Mouse (Mus musculus): Measurements from ENCODE around the gene Gon4l. TPM values are rescaled to one million over a fixed set of nuclear protein-coding genes. Genes with fewer than 3 reads are reported as not detected.

The Gon4l gene
- total RNA-seq, 2 experiments from 2014 or later, result 25.2 to 27.4 TPM

Other genes with a start within 250 kb of the Gon4l start
- gene Arhgef2, start 229.3 kb upstream of the Gon4l start, total RNA-seq (2021), result 10 to 100 TPM; 19.4 to 27.0 TPM
- gene Rxfp4, start 182.1 kb upstream of the Gon4l start, total RNA-seq (2021), result not detected
- gene Khdc4, start 149.4 kb upstream of the Gon4l start, total RNA-seq (2021), result 10 to 100 TPM; 65.1 to 67.4 TPM
- gene Rit1, start 118.4 kb upstream of the Gon4l start, total RNA-seq (2021), result 10 to 100 TPM; 52.2 to 59.9 TPM
- gene Syt11, start 60.1 kb upstream of the Gon4l start, total RNA-seq (2021), result 1 to 10 TPM; 8.3 to 10.0 TPM
- 10 to 100 TPM; 16.0 to 16.5 TPM for gene Msto1, start 78.8 kb downstream of the Gon4l start, total RNA-seq (2021)
- gene Ash1l, start 115.4 kb downstream of the Gon4l start, total RNA-seq (2021), result 10 to 100 TPM; 43.5 to 47.0 TPM
- gene Dap3, start 116.0 kb downstream of the Gon4l start, total RNA-seq (2021), result 100 to 1,000 TPM; 128 to 140 TPM